Mouse (Mus musculus) testis, adult 2 months (tissue): ENCODE results near the gene Tent4b.

Source experiments
- CTCF ChIP-seq: fragments of 200-500 bp; IDR thresholded peaks from 2 replicates; pipeline ENCODE4 v1.5.1; 2012; ENCODE audit warnings: low read depth, mild to moderate bottlenecking, inconsistent platforms, low read length, moderate library complexity; ENCODE audit not compliant: control insufficient read depth, insufficient read depth, insufficient replicate concordance
- POLR2A ChIP-seq: fragments of 200-500 bp; IDR thresholded peaks from 2 replicates; pipeline ENCODE4 v1.6.1; 2012; ENCODE audit warnings: low read depth, mild to moderate bottlenecking, inconsistent platforms, low read length, moderate library complexity; ENCODE audit not compliant: control insufficient read depth

- TF ChIP-seq CTCF (no peak), POLR2A (no peak)
Observed at GRCm38 (mm10) chr8:88265511-88265910, 66.5 kb downstream of the Tent4b start.
